Mouse (Mus musculus) kidney, embryonic 14.5 days (tissue): ENCODE data around the gene Gm16253. TPM values are rescaled to one million over a fixed set of nuclear protein-coding genes. Genes with fewer than 3 reads are reported as not detected.

Experiments used
- ATAC-seq: fragments of 200-750 bp; cut with Nextera tagmentation; 2 replicates; pipeline ENCODE4 v1.8.0; 2017; ENCODE audit warnings: moderate number of reproducible peaks, mild to moderate bottlenecking, moderate TSS enrichment, moderate library complexity; ENCODE audit not compliant: low FRiP score, low TSS enrichment
- H3K27ac ChIP-seq: fragments of 300-500 bp; sonication (generic); 2 replicates; pipeline ENCODE4 v1.5.1; 2014; ENCODE audit warnings: low read depth, mild to moderate bottlenecking, low read length, moderate library complexity, mixed read lengths
- H3K27me3 ChIP-seq: fragments of 300-500 bp; sonication (generic); 2 replicates; pipeline ENCODE4 v1.6.1; 2014; ENCODE audit warnings: mild to moderate bottlenecking, low read length; ENCODE audit not compliant: control insufficient read depth, insufficient read depth
- H3K36me3 ChIP-seq: fragments of 300-500 bp; sonication (generic); 2 replicates; pipeline ENCODE4 v1.6.1; 2014; ENCODE audit warnings: low read length, mixed read lengths; ENCODE audit not compliant: control insufficient read depth, insufficient read depth
- H3K4me1 ChIP-seq: fragments of 300-500 bp; sonication (generic); 2 replicates; pipeline ENCODE4 v1.6.1; 2014; ENCODE audit warnings: low read length, mixed read lengths; ENCODE audit not compliant: control insufficient read depth, insufficient read depth
- H3K4me2 ChIP-seq: fragments of 300-500 bp; sonication (generic); replicated peaks from 2 replicates; pipeline ENCODE4 v1.6.1; 2014; ENCODE audit warnings: low read depth, mild to moderate bottlenecking, low read length
- H3K4me3 ChIP-seq: fragments of 300-500 bp; sonication (generic); 2 replicates; pipeline ENCODE4 v1.5.1; 2014; ENCODE audit warnings: mild to moderate bottlenecking, low read length
- H3K9ac ChIP-seq: fragments of 300-500 bp; sonication (generic); 2 replicates; pipeline ENCODE4 v1.6.1; 2014; ENCODE audit warnings: low read depth, mild to moderate bottlenecking, low read length, moderate library complexity
- H3K9me3 ChIP-seq: fragments of 300-500 bp; sonication (generic); 2 replicates; pipeline ENCODE4 v1.6.1; 2016; ENCODE audit warnings: low read length; ENCODE audit not compliant: control insufficient read depth
- WGBS: fragments of 180-500 bp; shearing (Covaris S2); extraction: QIAGEN DNeasy Blood & Tissue Kit; methylation state at CpG from one replicate; pipeline ENCODE4 v1.1.7; 2014; 5-methylcytosine and 5-hydroxymethylcytosine counted together
- polyA plus RNA-seq: library from polyadenylated mRNA; unstranded; fragments of >200 nt; fragmentation: Nextera tagmentation; extraction: Ambion mirVana; gene quantifications from 2 replicates; pipeline ENCODE4 v1.2.1, GENCODE M21; 2014

Gm16253 gene
- polyA plus RNA-seq, 1 experiment from 2014 or later = 0.72 TPM

DNA sequence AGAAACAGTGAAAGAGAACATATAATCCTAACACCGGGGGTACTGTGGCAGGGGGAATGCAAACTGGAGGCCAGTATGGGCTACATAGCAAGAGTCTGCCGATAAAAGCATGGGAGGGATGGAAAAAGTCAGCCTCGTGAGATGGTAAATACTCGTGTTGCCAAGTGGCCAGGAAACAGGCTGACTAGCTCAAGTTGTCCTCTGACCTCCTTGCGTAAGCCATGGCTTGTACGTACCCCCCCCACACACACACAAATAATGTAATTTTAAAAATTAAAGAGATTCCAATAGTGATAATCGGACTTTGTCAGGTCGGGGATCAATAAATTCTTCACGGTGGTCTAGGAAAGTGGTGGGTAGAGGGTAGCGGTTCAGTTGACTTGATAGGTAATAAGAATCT, 16.6 kb downstream of the Gm16253 start:
- no peak for ATAC-seq
- H3K27ac ChIP-seq = no peak overlapping the region
- peaks cover 26% of the 10 kb centered on the region for H3K4me1 ChIP-seq
- peak overlapping the region; percentile 53; the same call in 1 of the 2 replicates for H3K9ac ChIP-seq
- no peaks in the 10 kb centered on the region for H3K36me3 ChIP-seq
- no peaks in the 10 kb centered on the region for H3K9me3 ChIP-seq
- H3K4me3 ChIP-seq = peak overlapping the region; percentile 45
- WGBS = 1% methylated on average over 10 of the region's 10 CpGs
- peak overlapping the region; percentile 78 for H3K4me2 ChIP-seq
- H3K27me3 ChIP-seq = peaks cover 21% of the 10 kb centered on the region

DNA sequence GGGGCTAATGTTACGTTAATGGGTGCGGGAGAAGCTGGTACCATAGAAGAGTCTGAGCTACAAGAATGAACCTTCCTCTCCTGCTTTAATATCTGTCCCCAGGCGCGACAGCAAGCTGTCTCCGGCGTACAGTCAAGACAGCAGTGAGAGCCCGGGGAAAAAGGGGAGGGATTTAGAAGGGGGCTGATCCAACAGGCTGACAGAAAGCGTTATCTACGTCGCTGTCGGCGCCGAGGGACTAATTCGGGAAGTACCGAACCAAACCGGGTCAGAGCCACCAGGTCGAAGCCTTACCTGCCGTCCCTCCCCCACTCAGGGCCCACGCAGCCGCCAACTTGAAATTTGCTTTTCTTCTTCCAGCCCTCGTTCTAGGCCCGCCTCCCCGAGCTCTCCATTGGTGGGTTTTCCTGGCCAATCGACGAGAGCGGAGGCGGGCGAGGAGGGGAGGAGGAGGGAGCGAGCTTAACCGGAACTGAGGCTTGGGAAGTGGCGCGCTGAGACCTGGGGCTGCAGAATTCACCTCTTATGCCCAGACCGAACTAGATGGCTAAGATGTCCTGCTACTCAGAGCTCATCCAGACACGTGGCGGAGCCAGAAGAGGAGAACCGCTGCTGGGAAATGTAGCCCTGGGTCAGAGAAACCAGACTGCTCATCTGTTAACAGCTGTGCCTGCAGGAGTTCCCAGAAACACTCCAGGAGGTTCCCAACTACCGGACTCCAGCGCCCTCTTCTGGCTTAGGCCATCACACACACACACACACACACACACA, 17.2 kb downstream of the Gm16253 start, which contains the start of gene Polr3gl:
Gene Polr3gl, minus strand, starts transcription at position 392 of the 771 bp plus-strand sequence.
- peak; percentile 86 for ATAC-seq
- peaks cover 30% of the 10 kb centered on the region for H3K4me1 ChIP-seq
- peak within 1 kb of the TSS; percentile 53 for H3K9ac ChIP-seq
- H3K9me3 ChIP-seq = no peaks in the 10 kb centered on the region
- under 1% methylated on average over 38 of the region's 38 CpGs for WGBS
- peak within 1 kb of the TSS; percentile 78 for H3K4me2 ChIP-seq
- peak within 1 kb of the TSS; percentile 45 for H3K4me3 ChIP-seq
- H3K27ac ChIP-seq = 0 out of 2 replicates have a peak within 1 kb of the TSS, but pooled peaks have one; percentile 39
- H3K27me3 ChIP-seq = peaks cover 25% of the 10 kb centered on the region
- no peaks in the 10 kb centered on the region for H3K36me3 ChIP-seq

DNA sequence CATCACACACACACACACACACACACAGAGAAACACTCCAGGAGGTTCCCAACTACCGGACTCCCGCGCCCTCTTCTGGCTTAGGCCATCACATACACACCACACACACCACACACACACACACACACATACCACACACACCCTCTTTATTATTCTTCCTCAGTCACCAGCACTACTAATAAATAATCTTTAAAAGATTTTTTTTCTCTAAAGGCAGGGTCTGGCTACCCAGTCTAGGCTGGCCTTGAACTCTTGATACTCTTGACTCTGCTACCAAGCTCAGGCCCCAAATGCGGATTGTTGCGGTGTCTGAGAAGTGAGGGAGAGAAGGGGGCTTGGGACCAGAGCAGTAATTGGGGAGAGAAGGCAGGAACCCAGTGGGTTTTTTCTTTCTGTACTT, 18.1 kb downstream of the Gm16253 start:
- Histone ChIP-seq H3K27ac (no peak overlapping the region), H3K4me3 (no peak overlapping the region), H3K4me2 (no peak overlapping the region), H3K27me3 (peaks cover 28% of the 10 kb centered on the region), H3K9ac (no peak overlapping the region), H3K9me3 (no peaks in the 10 kb centered on the region), H3K4me1 (peaks cover 30% of the 10 kb centered on the region), H3K36me3 (no peaks in the 10 kb centered on the region)
- ATAC-seq = no peak
- WGBS = 75% methylated on average over 5 of the region's 5 CpGs

DNA sequence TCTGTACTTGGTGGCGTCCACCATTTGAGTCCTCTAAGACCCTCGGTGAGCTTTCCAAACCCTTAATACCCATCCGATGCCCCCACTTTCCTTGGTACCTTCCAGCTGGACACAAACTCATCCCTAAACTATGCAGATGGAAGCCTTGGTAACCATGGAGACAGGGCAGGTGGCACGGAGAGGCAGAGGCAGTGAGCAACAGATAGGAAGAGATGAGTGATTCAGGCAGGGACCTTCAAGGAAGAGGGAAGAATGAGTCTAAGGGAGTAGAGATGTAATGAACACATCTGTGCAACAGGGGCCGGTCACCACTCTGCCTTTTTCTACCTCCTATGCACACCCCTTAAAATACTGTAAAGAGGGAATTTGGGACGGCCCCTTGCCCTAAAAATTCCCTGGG, 18.9 kb downstream of the Gm16253 start:
- no peak overlapping the region; the same call in 1 of the 2 replicates for H3K9ac ChIP-seq
- H3K4me3 ChIP-seq = peak overlapping the region; percentile 47; the same call in 1 of the 2 replicates
- no peaks in the 10 kb centered on the region for H3K36me3 ChIP-seq
- no peak overlapping the region for H3K27ac ChIP-seq
- peaks cover 30% of the 10 kb centered on the region for H3K4me1 ChIP-seq
- peaks cover 28% of the 10 kb centered on the region for H3K27me3 ChIP-seq
- no peak for ATAC-seq
- peak overlapping the region; percentile 96; the same call in 1 of the 2 replicates for H3K4me2 ChIP-seq
- 22% methylated on average over 6 of the region's 6 CpGs for WGBS
- H3K9me3 ChIP-seq = no peaks in the 10 kb centered on the region

DNA sequence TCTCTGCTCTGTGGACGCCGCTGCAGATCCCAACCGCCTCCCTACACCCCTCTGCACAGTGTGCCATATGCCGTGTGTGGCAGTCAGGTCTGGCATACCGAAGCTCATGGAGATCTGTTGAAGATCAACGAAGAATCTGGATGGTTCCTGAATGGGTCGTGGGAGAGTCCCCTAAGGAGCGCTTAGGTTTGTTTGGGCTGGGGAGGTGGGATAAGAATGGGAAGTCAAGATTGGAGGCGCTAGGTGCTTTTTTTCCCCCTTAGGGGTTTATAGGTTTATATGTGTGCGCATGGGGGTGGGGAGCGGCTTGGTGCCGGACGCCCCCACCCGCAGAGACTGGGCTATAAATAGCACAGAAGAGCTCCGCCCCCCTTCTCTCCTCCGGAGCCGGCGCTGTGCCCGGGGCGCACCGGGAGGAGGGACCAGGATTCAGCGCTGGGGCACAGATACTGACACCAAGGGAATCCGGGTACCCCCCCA, 19.5 kb downstream of the Gm16253 start, which contains the start of gene Ankrd34a:
Gene Ankrd34a, plus strand, starts transcription at position 409 of the 480 bp plus-strand sequence.
- peak within 1 kb of the TSS; percentile 96 for H3K4me2 ChIP-seq
- H3K27ac ChIP-seq = no peak within 1 kb of the TSS
- H3K4me1 ChIP-seq = peaks cover 30% of the 10 kb centered on the region
- H3K9me3 ChIP-seq = no peaks in the 10 kb centered on the region
- H3K36me3 ChIP-seq = no peaks in the 10 kb centered on the region
- H3K9ac ChIP-seq = peak within 1 kb of the TSS; percentile 62
- WGBS = 1% methylated on average over 23 of the region's 23 CpGs
- H3K27me3 ChIP-seq = peaks cover 32% of the 10 kb centered on the region
- ATAC-seq = no peak
- H3K4me3 ChIP-seq = peak within 1 kb of the TSS; percentile 47

DNA sequence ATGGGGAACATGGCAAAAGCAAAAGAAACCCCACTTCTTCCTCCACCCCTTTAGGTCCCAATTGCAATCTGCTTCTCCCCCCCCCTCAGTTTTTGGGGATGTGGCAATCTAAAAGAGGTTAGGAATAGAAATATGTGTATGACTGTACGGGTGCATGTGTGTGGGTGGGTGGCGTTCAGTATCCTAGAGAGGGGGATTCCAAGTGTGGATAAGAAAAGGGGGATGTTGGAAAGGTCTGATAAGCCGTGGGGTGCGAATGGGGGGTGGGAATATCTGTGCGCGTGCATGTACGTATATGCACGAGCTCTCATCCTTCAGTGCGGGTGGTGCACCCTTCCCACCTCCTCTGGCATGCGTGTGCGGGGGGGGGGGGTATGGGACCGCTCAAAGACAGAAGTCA, 20.1 kb downstream of the Gm16253 start:
- H3K27ac ChIP-seq = no peak overlapping the region
- no peak for ATAC-seq
- H3K4me2 ChIP-seq = peak overlapping the region; percentile 96
- peaks cover 30% of the 10 kb centered on the region for H3K4me1 ChIP-seq
- no peaks in the 10 kb centered on the region for H3K9me3 ChIP-seq
- peaks cover 32% of the 10 kb centered on the region for H3K27me3 ChIP-seq
- under 1% methylated on average over 11 of the region's 12 CpGs for WGBS
- H3K4me3 ChIP-seq = peak overlapping the region; percentile 47
- H3K36me3 ChIP-seq = no peaks in the 10 kb centered on the region
- peak overlapping the region; percentile 62; the same call in 1 of the 2 replicates for H3K9ac ChIP-seq

DNA sequence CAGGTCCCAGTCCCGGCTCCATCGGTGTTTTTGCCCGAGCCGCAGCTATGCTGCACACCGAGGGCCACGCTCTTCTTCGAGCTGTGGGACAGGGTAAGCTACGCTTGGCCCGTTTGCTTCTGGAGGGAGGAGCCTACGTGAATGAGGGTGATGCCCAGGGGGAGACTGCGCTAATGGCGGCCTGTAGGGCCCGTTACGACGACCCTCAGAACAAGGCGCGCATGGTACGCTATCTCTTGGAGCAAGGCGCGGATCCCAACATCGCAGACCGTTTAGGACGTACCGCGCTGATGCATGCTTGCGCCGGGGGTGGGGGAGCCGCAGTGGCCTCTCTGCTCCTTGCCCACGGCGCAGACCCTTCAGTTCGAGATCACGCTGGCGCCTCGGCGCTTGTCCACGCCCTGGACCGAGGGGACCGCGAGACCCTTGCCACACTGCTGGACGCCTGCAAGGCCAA, 20.7 kb downstream of the Gm16253 start:
- peak overlapping the region; percentile 96 for H3K4me2 ChIP-seq
- H3K36me3 ChIP-seq = no peaks in the 10 kb centered on the region
- H3K4me3 ChIP-seq = peak overlapping the region; percentile 47
- H3K27me3 ChIP-seq = peaks cover 32% of the 10 kb centered on the region
- H3K27ac ChIP-seq = peak overlapping the region; percentile 55; the same call in 1 of the 2 replicates
- H3K9ac ChIP-seq = peak overlapping the region; percentile 62
- no peak for ATAC-seq
- H3K9me3 ChIP-seq = no peaks in the 10 kb centered on the region
- H3K4me1 ChIP-seq = peaks cover 32% of the 10 kb centered on the region
- 1% methylated on average over 38 of the region's 40 CpGs for WGBS

DNA sequence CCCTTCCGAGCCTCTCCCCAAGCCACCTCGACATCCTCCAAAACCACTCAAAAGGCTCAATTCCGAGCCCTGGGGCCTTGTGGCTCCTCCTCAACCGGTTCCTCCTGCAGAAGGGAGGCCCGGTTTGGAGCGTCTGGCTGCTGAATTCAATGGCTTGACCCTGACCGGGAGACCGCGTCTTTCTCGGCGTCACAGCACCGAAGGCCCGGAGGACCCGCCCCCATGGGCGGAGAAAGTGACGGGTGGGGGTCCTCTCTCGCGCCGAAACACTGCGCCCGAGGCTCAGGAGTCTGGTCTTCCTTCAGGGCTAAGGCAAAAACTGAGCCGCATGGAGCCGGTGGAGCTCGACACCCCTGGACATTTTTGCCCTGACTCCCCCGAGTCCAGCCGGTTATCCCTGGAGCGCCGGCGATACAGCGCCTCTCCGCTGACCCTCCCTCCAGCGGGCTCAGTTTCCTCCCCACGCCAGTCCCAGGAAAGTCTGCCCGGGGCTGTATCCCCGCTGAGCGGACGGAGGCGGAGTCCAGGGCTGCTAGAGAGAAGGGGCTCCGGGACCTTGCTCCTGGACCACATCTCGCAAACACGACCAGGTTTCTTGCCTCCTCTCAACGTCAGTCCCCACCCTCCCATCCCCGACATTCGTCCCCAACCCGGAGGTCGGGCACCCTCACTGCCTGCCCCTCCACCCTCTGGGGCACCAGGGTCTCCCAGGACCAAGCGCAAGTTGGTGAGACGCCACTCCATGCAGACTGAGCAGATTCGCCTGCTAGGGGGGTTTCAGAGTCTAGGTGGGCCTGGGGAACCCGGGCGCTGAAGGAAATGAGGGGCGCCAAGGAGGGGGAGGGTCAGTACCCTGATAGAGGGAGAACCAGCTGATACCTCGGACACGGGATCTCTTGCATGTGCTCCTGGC, 21.6 kb downstream of the Gm16253 start:
- Histone ChIP-seq H3K9ac (peak overlapping the region; percentile 62), H3K27ac (peak overlapping the region; percentile 55; the same call in 1 of the 2 replicates), H3K9me3 (no peaks in the 10 kb centered on the region), H3K27me3 (peaks cover 32% of the 10 kb centered on the region), H3K4me3 (peak overlapping the region; percentile 47), H3K4me1 (peaks cover 37% of the 10 kb centered on the region), H3K4me2 (peak overlapping the region; percentile 96), H3K36me3 (no peaks in the 10 kb centered on the region)
- WGBS = 2% methylated on average over 54 of the region's 54 CpGs
- ATAC-seq = peak; percentile 8; the same call in 1 of the 2 replicates
